Mouse (Mus musculus): ENCODE data around the gene Bmi1.

The Bmi1 gene

GRCm38 (mm10) chr2:18676936-18677491 lies at the start of gene Bmi1:
TSS of gene Bmi1 (plus strand) at chr2:18677018.
- DNase-seq (ENCODE audit: low read depth) = no peak

DNA sequence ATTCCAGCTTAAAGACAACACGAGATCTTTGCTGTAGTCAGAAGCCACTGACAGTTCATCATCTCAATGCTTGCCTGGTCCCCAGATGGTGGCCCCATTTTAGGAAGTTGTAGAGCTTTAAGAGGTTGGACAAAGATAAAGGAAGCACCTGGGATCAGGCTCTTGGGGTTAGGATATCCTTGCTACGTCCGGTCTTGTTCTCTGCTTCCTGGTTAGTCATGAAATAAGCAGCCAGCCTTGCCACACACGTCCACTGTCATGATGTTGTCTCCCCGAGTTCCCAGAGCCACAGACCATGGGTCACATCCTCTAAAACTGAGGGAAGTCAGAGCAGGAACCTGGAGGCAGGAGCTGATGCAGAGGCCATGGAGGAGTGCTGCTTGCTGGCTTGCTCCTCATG lies 46.3 kb upstream of the Bmi1 start:
- no peak for DNase-seq (ENCODE audit: low read depth)

DNA sequence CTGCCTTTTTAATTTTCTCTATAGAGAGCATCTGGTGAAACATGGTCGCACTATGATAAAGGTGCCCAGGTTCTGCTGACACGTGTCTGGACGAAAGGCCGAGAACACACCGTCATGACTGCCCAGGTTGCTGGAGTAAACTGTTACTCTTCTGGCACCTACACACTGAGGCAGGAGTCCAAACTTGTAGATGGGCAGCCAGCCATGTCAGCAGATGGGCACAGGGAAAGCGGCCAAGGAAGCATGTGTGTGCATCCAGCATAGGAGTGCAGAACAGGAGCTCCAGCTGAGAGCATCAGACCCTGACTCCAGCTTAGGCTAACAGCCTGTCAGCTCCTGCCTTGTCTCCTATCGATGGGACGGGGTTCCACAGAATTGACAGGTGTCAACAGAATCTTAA lies 41.8 kb upstream of the Bmi1 start:
- no peak for DNase-seq (ENCODE audit: low read depth)

- DNase-seq (ENCODE audit: low read depth) = no peak
Observed at GRCm38 (mm10) chr2:18648563-18648962, 28.3 kb upstream of the Bmi1 start.

GRCm38 (mm10) chr2:18654821-18655220 lies 22.0 kb upstream of the Bmi1 start:
- DNase-seq (ENCODE audit: low read depth) = no peak

- no peak for DNase-seq (ENCODE audit: low read depth)
Observed at GRCm38 (mm10) chr2:18664003-18664402, 12.8 kb upstream of the Bmi1 start.

GRCm38 (mm10) chr2:18671041-18671440 lies 5.8 kb upstream of the Bmi1 start:
- DNase-seq (ENCODE audit: low read depth) = no peak

GRCm38 (mm10) chr2:18672133-18672765 lies 4.6 kb upstream of the Bmi1 start, which contains the start of gene Commd3:
TSS of gene Commd3 (plus strand) at chr2:18672384.
- DNase-seq (ENCODE audit: low read depth) = peak; percentile 75

- DNase-seq (ENCODE audit: low read depth) = no peak
Observed at GRCm38 (mm10) chr2:18672766-18673164, 4.1 kb upstream of the Bmi1 start.

GRCm38 (mm10) chr2:18673766-18674165 lies 3.1 kb upstream of the Bmi1 start:
- no peak for DNase-seq (ENCODE audit: low read depth)

DNA sequence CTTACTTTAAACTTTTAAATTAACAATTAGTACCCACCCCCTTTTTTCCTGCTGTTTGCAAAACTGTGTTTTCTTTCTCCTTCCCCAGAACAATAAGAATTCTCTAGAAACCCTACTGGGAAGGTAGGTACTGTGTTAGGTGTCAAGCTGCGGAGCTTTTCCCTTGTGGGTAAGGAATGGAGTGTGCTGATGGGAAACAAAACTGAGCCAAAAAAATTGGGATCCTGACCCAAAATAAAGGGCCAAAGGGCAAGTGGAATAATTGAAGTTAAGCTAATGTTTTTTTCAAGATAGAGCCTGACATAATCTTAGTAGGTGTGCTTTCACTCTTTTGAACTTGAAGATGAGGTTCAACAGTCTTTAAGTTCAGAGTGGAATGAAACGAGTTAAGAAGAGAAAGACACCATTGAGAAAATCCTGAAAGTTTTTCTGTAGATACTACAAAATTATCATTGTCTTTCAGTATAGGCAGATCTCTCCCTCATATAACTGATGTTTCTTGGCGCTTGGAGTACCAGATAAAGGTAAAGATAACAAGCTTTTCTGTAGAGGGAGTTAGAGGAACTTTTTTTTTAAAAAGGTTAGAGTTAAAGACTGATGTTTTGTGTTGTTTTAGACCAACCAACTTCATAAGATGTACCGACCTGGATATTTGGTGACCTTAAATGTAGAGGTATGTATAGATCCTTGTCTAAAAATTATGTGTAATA lies 2.5 kb upstream of the Bmi1 start:
- no peak for DNase-seq (ENCODE audit: low read depth)

DNA sequence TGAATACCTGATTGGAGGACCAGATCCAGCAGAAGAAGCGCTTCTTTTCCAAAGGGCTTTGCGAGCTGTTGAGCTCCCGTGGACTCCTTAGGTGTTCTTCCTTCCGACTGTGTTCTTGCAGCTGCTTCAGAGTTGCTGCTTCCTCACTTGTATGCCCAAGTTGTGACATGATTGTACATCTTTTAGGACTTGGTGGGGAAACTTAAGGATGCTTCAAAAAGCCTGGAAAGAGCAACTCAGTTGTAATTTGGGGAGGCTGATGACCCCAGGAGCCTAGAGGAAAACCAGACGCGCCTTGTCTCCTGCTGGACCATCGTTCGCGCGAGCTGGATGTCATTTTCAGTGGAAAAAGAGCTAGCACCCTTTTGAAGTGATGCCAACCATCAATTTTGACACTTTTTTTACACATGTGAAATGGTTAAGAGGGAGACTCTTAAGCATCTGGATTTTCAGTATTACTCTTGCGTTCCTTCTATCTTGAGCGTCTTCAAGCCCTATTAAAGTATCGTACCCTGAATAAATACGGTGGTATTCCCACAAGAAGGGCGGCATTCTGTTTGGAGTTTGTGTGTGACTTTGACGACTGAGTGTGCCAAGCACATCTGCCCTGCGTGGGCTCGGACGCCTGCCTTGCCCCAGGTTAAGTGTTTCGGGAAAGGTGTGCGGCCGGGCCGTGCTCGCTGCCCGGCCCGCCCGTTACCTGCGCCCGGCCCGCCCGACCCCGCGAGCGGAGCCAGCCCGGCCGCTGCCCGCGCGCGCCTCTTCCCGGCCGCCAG lies 949 bp upstream of the Bmi1 start:
- no peak for DNase-seq (ENCODE audit: low read depth)

DNA sequence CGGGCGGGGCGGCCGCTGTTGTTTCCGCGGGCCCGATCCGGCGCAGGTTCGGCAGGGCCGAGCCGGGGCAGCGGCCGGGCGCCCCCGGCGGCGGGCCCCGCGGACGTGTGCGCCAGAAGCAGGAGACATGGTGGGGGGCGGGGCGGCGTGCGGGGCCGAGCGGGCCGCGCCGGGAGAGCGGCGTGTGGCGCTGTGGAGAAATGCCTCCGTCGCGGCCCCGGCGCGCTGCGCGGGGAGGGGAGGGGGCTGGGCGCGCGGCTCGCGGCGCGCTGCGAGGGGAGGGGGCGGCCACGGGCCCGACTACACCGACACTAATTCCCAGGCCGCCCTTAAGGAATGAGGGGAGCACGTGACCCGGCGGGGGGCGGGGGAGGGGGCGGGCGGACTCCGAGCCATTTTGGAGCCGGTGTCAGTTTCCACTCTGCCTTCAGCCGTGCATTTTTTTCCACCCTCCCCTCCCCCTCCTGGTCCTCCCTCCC lies 322 bp upstream of the Bmi1 start:
- no peak for DNase-seq (ENCODE audit: low read depth)

DNA sequence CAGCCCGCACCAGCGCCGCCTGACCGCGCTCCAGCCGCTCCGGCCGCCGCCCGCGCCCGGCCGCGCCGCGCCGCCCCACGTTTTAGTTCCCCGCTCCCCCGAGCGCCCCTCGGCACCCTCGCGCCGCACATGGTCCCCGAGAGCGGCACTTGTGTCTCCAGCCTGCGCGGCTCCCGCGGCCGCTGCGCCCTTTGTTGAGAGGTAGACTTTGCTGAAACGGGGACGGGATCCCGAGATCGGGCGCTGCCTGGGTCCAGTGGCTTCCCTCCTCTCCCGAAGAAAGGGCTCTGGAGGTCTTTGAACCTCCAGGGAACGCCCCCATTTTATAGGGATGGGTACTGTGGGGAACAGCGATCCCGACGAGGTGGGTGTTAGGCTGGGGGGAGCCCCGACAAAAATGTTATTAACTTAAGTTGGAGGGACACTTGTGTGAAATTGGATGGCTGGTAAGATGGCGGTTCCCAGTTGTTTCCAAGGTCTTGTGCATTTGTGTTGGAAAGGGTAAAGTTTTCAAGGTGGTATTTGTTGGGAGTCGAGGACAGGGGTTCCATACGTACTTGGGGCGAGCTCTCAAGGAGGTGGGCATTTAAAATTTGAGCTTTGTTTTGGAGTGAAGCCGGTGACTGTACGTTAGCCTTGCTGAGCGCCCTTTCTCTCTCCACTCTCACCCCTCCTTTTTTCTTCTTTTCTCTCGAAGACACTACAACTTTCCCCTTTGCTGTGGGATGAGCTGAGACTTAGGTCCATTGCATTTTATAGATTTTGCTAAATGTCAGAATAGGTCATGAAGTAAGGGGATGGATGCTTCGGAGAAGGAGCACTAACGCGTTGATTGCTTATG lies 1.0 kb downstream of the Bmi1 start:
- DNase-seq (ENCODE audit: low read depth) = no peak

DNA sequence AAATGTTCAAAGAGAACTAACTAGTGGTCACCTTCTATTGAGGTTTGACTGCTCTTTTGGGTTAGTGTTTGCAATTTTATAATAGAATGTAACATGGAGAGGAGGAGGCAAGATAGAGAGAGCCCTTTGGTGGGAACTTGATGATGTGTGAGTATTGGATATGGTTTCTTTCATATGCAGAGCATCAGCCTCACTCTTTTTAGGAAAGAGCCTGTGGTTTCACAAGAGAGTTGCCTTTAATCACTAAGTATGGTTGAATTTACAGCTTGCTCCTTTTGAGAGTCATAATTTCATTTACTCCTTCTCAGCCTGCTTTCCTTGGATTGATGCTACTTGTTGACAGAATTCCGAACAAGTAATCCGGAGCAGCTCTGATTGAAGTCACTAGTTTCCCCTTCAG lies 2.9 kb downstream of the Bmi1 start:
- no peak for DNase-seq (ENCODE audit: low read depth)

GRCm38 (mm10) chr2:18680501-18680900 lies 3.7 kb downstream of the Bmi1 start:
- DNase-seq (ENCODE audit: low read depth) = no peak

- no peak for DNase-seq (ENCODE audit: low read depth)
Observed at GRCm38 (mm10) chr2:18680961-18681360, 4.1 kb downstream of the Bmi1 start.

DNA sequence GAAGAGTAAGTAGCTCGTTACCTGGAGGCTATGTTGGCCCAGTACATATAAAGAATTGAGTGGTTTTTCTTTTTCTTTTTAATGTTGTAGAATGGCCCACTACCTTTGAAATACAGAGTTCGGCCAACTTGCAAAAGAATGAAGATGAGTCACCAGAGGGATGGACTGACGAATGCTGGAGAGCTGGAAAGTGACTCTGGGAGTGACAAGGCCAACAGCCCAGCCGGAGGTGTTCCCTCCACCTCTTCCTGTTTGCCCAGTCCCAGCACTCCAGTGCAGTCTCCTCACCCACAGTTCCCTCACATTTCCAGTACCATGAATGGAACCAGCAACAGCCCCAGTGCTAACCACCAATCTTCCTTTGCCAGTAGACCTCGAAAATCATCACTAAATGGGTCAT lies 7.2 kb downstream of the Bmi1 start:
- DNase-seq (ENCODE audit: low read depth) = no peak

GRCm38 (mm10) chr2:18686386-18686785 lies 9.6 kb downstream of the Bmi1 start:
- no peak for DNase-seq (ENCODE audit: low read depth)

- no peak for DNase-seq (ENCODE audit: low read depth)
Observed at GRCm38 (mm10) chr2:18686826-18687519, 10.2 kb downstream of the Bmi1 start.

DNA sequence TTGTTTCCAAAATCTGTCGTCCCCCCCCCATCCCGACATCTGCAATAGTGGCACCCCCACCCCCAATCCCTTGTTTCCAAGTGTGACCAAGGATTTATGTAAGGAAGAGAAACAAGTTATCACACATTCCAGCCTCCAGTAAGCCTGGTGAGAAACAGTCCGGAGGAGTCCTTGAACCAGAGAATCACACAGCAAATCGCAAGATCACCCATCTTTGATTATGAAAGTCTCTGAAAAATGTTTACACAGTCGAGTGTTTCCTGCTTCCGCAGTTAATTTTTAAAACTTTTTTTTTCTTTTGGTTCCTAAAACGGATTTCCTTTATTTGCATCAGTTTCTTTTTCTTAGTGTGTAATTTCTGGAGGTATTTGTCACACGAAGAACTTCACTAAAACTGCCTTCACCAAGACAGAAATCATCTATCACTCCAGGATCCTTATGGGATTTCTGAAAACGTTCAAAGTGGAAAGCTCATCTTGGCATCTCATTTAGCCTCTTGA lies 10.9 kb downstream of the Bmi1 start:
- no peak for DNase-seq (ENCODE audit: low read depth)

All from fibroblast of lung, adult 2 months (primary cell).